Mouse (Mus musculus) kidney, adult 2 months (tissue): Measurements from ENCODE around the gene Efna4. TPM values are rescaled to one million over a fixed set of nuclear protein-coding genes. Genes with fewer than 3 reads are reported as not detected.
A peak's percentile ranks its signal among the peaks of the same experiment; 100 is the strongest.

Experiments
- DNase-seq: peaks from one replicate; pipeline ENCODE4 v3.0.0; 2021
- H3K27ac ChIP-seq: fragments of 200-500 bp; 2 replicates; pipeline ENCODE4 v1.5.1; 2012; ENCODE audit warnings: low read depth, low read length, control low read depth, inconsistent platforms; ENCODE audit not compliant: insufficient read depth
- H3K27me3 ChIP-seq: fragments of 200-500 bp; replicated peaks from 2 replicates; pipeline ENCODE4 v1.6.1; 2012; ENCODE audit warnings: mild to moderate bottlenecking, moderate library complexity, low read length, inconsistent platforms; ENCODE audit not compliant: control insufficient read depth, insufficient read depth
- H3K36me3 ChIP-seq: fragments of 200-500 bp; 2 replicates; pipeline ENCODE4 v1.6.1; 2012; ENCODE audit warnings: mild to moderate bottlenecking, moderate library complexity, low read length, inconsistent platforms; ENCODE audit not compliant: control insufficient read depth, insufficient read depth
- H3K4me1 ChIP-seq: fragments of 200-500 bp; 2 replicates; pipeline ENCODE4 v1.6.1; 2011; ENCODE audit warnings: low read length; ENCODE audit not compliant: control insufficient read depth, insufficient read depth
- H3K4me3 ChIP-seq: fragments of 200-500 bp; 2 replicates; pipeline ENCODE4 v1.5.1; 2011; ENCODE audit warnings: mild to moderate bottlenecking, low read depth, low read length, control low read depth; ENCODE audit not compliant: insufficient read depth
- CTCF ChIP-seq: fragments of 200-500 bp; conservative IDR thresholded peaks from 2 replicates; pipeline ENCODE4 v1.5.1; 2011; ENCODE audit warnings: low read depth, mild to moderate bottlenecking, control low read depth, low read length, moderate library complexity, mixed read lengths; ENCODE audit not compliant: insufficient read depth, insufficient read length
- POLR2A ChIP-seq: fragments of 200-500 bp; IDR thresholded peaks from one replicate; pipeline ENCODE4 v1.6.1; 2011; ENCODE audit warnings: low read depth, low read length, control low read depth
- WGBS: fragments of 180-500 bp; shearing (Covaris S2); methylation state at CpG from one replicate; pipeline ENCODE4 v1.1.7; 2018; 5-methylcytosine and 5-hydroxymethylcytosine counted together
- polyA plus RNA-seq: library from polyadenylated mRNA; depleted of rRNA; stranded (reverse); fragments of >200 nt; gene quantifications from 2 replicates; pipeline ENCODE4 v1.2.3, GENCODE M21; 2012

Gene Efna4
- polyA plus RNA-seq, 1 experiment: 8.2 TPM

DNA sequence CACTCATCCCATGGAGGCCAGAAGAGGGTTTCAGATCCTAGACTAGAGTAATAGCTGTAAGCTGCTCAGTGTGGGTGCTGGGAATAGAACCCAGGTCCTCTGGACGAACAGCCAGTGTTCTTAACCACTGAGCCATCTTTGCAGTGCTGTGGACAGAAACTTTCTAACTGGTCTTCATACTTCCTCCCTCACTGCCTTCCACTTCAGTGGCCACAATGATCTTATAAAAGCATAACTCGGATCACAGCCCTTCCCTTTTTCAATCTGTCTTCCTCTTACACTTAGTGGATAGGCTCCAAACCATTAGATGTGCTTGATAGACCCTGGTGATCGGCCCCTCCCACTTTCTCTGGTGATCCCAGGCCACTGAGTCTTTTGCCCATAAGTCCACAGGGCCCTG is 22.4 kb upstream of the Efna4 start:
- TF ChIP-seq POLR2A (no peak), CTCF (no peak)
- no peak for DNase-seq
- WGBS: 63% methylated on average over 3 of the region's 3 CpGs
- Histone ChIP-seq H3K27me3 (no peaks in the 10 kb centered on the region), H3K4me1 (peaks cover 7% of the 10 kb centered on the region; the same call in 1 of the 2 replicates), H3K4me3 (no peak overlapping the region), H3K36me3 (no peaks in the 10 kb centered on the region), H3K27ac (no peak overlapping the region)

DNA sequence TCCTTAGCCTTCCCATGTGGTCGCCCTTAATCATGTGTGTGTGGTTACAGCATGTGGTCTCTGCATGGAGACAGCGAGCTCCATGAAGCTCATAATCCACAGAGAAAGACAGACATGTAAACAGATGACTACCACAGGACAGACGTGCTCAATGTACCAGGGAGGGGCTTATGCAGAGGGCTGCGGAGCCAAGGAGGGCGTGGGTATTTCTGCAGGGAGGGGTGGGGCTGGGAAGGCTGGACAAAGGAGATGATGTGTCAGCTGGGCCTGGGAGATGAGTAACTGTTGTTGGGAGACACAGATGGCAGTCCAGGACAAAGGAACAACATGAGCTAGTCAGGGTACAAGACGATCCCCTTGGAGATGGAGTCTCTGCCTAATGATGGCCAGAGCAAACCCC is 21.8 kb upstream of the Efna4 start:
- Histone ChIP-seq H3K4me3 (no peak overlapping the region), H3K27me3 (no peaks in the 10 kb centered on the region), H3K27ac (no peak overlapping the region), H3K4me1 (peaks cover 12% of the 10 kb centered on the region; the same call in 1 of the 2 replicates), H3K36me3 (no peaks in the 10 kb centered on the region)
- no peak for DNase-seq
- 63% methylated on average over 6 of the region's 6 CpGs for WGBS
- TF ChIP-seq POLR2A (no peak), CTCF (no peak)

DNA sequence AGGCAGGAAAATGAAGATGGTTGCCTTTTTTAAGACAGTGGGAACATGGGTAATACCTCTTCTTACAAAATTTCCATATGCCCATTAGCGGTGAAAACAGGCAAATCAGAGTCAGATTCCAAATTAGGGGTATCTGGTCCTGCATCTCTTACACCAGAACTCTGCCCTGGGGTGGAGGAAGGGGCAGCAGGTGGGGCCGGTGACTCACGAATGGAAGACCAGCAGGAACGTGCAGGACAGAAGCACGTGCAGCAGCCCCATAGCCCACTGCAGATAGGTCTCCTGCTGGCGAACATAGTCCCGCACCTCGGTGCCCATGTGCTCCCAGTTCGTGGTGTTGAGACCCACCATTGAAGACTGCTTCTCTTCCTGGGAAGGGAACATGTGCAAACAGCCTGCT is 18.2 kb upstream of the Efna4 start:
- Histone ChIP-seq H3K27ac (peak overlapping the region; percentile 17), H3K27me3 (no peaks in the 10 kb centered on the region), H3K4me3 (no peak overlapping the region), H3K36me3 (no peaks in the 10 kb centered on the region), H3K4me1 (peaks cover 12% of the 10 kb centered on the region; the same call in 1 of the 2 replicates)
- TF ChIP-seq CTCF: no peak
- no peak for TF ChIP-seq POLR2A
- 78% methylated on average over 9 of the region's 9 CpGs for WGBS
- no peak for DNase-seq

DNA sequence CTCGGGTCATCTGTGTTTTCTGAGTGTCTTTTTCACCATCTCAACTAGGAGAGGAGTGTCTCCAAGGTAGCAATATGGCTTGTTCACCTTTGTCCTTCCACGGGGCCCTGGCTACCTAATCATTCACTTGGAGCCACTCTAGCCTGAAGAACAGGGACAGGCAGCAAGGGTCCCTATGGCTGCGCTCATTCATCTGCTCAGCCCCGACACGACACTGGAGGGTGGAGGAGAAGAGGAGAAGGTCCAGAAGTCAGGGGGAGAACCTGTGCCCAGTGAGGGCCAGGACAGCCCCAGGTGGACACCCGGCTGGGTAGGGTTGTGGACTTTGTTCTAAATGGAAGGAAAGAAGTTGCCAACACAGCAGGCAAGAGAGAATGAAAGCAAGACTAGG is 17.7 kb upstream of the Efna4 start:
- H3K27me3 ChIP-seq: no peaks in the 10 kb centered on the region
- H3K4me1 ChIP-seq: peaks cover 12% of the 10 kb centered on the region; the same call in 1 of the 2 replicates
- no peak overlapping the region for H3K4me3 ChIP-seq
- no peaks in the 10 kb centered on the region for H3K36me3 ChIP-seq
- peak; percentile 82 for DNase-seq
- peak overlapping the region; percentile 17 for H3K27ac ChIP-seq
- 52% methylated on average over 6 of the region's 6 CpGs for WGBS
- TF ChIP-seq POLR2A (no peak), CTCF (no peak)

DNA sequence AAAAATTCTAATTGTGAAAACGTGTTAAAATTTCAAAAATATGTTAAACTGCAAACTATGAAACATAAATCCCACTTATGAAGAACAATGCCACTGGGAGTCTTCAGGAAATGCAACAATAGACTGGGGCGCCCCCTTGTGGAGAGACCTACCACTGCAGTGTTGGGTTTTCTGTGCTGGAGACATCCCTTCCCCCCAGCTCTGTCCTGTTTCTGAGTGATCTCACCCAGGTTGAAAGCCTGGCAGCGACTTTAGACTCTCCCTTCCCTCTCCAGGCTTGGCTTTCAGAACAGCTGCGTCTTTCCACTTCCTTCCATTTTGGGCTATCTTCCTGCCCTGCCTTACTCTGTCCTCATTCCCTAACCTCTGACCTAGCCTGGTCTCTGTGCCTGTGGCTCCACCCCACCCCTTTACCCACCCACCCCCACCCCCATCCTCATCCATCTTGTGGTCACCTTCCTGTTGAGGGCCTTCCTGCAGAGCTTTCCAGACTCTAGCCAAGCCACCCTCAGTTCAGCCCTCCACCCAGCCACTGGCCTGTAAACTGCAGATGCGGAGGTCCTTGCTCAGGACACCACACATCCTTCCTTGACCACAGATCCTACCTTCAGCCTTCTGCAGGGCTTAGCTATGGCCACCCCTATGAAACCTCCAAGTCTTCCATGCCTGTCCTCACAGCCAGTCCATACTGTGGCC is 17.1 kb upstream of the Efna4 start:
- TF ChIP-seq CTCF: peak; percentile 84
- no peak for TF ChIP-seq POLR2A
- H3K4me3 ChIP-seq: no peak overlapping the region
- 11% methylated on average over 5 of the region's 5 CpGs for WGBS
- no peaks in the 10 kb centered on the region for H3K27me3 ChIP-seq
- no peaks in the 10 kb centered on the region for H3K36me3 ChIP-seq
- DNase-seq: peak; percentile 95
- peaks cover 14% of the 10 kb centered on the region; the same call in 1 of the 2 replicates for H3K4me1 ChIP-seq
- H3K27ac ChIP-seq: peak overlapping the region; percentile 17; the same call in 1 of the 2 replicates

DNA sequence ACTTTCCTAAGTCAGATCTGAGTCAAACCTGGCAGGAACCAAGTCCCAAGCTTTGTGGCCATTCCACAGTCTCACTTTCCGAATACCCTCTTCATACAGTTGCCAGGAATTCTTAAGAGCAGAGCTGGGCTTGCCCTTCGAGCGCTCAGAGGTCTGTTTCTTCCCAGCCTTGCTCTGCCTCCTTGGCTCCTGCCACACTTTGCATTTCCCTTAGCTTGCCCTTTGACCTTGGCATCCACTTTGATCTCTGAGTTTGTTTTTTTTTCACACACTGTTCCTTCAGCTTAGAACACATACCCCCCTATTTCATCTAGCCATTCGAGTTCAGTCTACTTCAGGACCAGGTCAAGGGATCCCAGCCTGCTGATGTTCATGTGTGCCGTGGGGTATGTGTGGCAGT is 13.4 kb upstream of the Efna4 start:
- H3K4me1 ChIP-seq: peaks cover 14% of the 10 kb centered on the region; the same call in 1 of the 2 replicates
- peak; percentile 83 for DNase-seq
- TF ChIP-seq CTCF: no peak
- no peak for TF ChIP-seq POLR2A
- WGBS: 44% methylated on average over 5 of the region's 5 CpGs
- H3K4me3 ChIP-seq: no peak overlapping the region
- H3K27ac ChIP-seq: no peak overlapping the region
- H3K27me3 ChIP-seq: no peaks in the 10 kb centered on the region
- no peaks in the 10 kb centered on the region for H3K36me3 ChIP-seq

DNA sequence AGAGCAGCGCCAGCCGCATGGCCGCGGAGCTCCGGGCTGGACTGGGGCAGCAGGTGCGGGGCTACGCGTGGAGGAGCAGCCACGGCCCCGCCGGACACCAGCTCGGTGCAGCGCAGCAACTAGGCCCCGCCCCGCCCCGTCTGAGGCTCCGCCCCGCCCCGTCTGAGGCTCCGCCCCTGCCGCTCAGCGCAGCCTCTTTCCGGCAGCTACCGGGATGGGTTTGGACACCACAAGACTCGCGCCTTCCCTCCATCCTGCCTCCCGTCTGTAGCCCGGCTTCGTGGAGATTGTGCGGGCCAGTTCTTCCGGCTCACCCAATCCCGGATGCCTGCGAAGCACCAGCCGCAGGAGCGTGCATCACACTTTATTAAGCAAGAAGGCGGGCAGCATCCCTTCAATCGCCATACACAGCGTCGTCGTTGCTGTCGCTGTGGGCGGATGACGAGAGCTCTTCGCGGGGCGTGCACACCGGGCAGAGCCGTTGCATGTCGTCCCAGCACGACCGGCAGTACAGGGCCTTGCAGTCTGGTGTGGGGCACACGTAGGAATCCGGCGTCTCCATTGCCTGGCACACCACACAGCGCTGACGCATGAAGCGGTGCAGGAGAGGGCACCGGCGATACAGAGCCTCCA is 12.2 kb upstream of the Efna4 start, which contains the start of gene Adam15:
Gene Adam15, minus strand, starts transcription at position 128 of the 633 bp plus-strand sequence.
- peaks cover 4% of the 10 kb centered on the region; the same call in 1 of the 2 replicates for H3K4me1 ChIP-seq
- peak within 1 kb of the TSS; percentile 53 for H3K27ac ChIP-seq
- TF ChIP-seq CTCF: no peak
- TF ChIP-seq POLR2A: no peak
- peak; percentile 95 for DNase-seq
- H3K27me3 ChIP-seq: no peaks in the 10 kb centered on the region
- no peaks in the 10 kb centered on the region for H3K36me3 ChIP-seq
- WGBS: under 1% methylated on average over 59 of the region's 59 CpGs
- peak within 1 kb of the TSS; percentile 62 for H3K4me3 ChIP-seq
